10 mouse cellular contexts compared by ENCODE assay signal in genomic region chr12:110806301-110806970, GRCm38 (mm10). TPM values are rescaled to one million over a fixed set of nuclear protein-coding genes. Genes with fewer than 3 reads are reported as not detected.
DNase-seq lines count a peak whose midpoint lies in the region; ATAC-seq and TF ChIP-seq lines count a peak whose summit lies in the region.
"Had no signal": no experiment of that assay in that cellular context is flagged by ENCODE, and none has a peak within 500 bp of the region (broad histone marks: within the 10 kb centered on the region; RNA-seq: fewer than 3 reads in every experiment).

No protein-coding gene starts in this region.

- DNase-seq in cerebellum, postnatal 14 days, result peak; percentile 57 to 69
- DNase-seq in cerebellum, postnatal 4 days (ENCODE audit: low spot score in 2 of 2), result no peak
- DNase-seq in left cerebral cortex, adult 2 months (ENCODE audit: extremely low spot score in 1 of 2, low spot score in 2 of 2), result no peak
- no peak for DNase-seq in left cerebral cortex, postnatal 36 days (ENCODE audit: low spot score in 2 of 2)
- DNase-seq in adrenal gland, postnatal 10 days, result peak; percentile 72
- DNase-seq in lung, postnatal 10 days, result peak; percentile 43
- DNase-seq in embryo, embryonic 10.5 days (ENCODE audit: low spot score), result no peak
- DNase-seq: right cerebral cortex, postnatal 25 days had no signal

- H3K4me3 ChIP-seq in left cerebral cortex, adult 2 months, result no peak overlapping the region
- H3K4me3 ChIP-seq: embryonic facial prominence, embryonic 15.5 days had no signal

- ATAC-seq in inflammation-experienced regulatory T-cells, adult 6 months, result no peak

- TF ChIP-seq CTCF in left cerebral cortex, adult 2 months (IDR thresholded peaks at IDR 0.05), result peak; percentile 41

- no peak overlapping the region for H3K27ac ChIP-seq in left cerebral cortex, adult 2 months
- H3K27ac ChIP-seq: embryonic facial prominence, embryonic 15.5 days had no signal

- intact Hi-C loops in left cerebral cortex, adult 2 months (cut with DNase I), result no loop called here
- intact Hi-C loops in left cerebral cortex, postnatal 36 days (cut with DNase I), result no loop called here

RNA-seq across cellular contexts. Expression of gene Mok, which starts 34.3 kb away (rescaled TPM):
- 10 to 100 TPM; 13.0 to 13.3 TPM for total RNA-seq in left cerebral cortex, adult 2 months (2021)
- total RNA-seq in left cerebral cortex, postnatal 36 days (2021), result 10 to 100 TPM; 10.9 to 12.1 TPM
- 1 to 10 TPM; 1.4 to 1.6 TPM for total RNA-seq in adrenal gland, postnatal 10 days (2021)
- under 1 TPM in 2 of 3 experiments, not detected in 1; 0.50 to 0.57 TPM for polyA plus RNA-seq in inflammation-experienced regulatory T-cells, adult 6 months (2017; shearing (Covaris generic))

RNA-seq across cellular contexts. Expression of gene Zfp839, which starts 43.6 kb away (rescaled TPM):
- 10 to 100 TPM; 11.4 to 12.3 TPM for total RNA-seq in left cerebral cortex, adult 2 months (2021)
- total RNA-seq in left cerebral cortex, postnatal 36 days (2021), result 10 to 100 TPM; 10.7 to 13.1 TPM
- 10 to 100 TPM; 11.4 to 15.4 TPM for total RNA-seq in adrenal gland, postnatal 10 days (2021)
- polyA plus RNA-seq in inflammation-experienced regulatory T-cells, adult 6 months (2017; shearing (Covaris generic)), result 1 to 10 TPM; 1.7 to 2.4 (median 2.3) TPM

Comparison
In these comparisons a context has a peak if more than half of its experiments do, and no peak if none do; other contexts are left out.
1. DNase-seq: peak in cerebellum, postnatal 14 days (2 of 2), adrenal gland, postnatal 10 days (single experiment) and lung, postnatal 10 days (single experiment); none in cerebellum, postnatal 4 days (0 of 2), left cerebral cortex, adult 2 months (0 of 2), left cerebral cortex, postnatal 36 days (0 of 2) and embryo, embryonic 10.5 days (single experiment).
2. RNA of gene Mok, which starts 34.3 kb away (total RNA-seq): 13.0 to 13.3 TPM in left cerebral cortex, adult 2 months and 10.9 to 12.1 TPM in left cerebral cortex, postnatal 36 days; 1.4 to 1.6 TPM in adrenal gland, postnatal 10 days; every median in the first group is over 4 times any median in the second.